Mouse (Mus musculus): Measurements from ENCODE around the gene Glis2. TPM values are rescaled to one million over a fixed set of nuclear protein-coding genes. Genes with fewer than 3 reads are reported as not detected.

The Glis2 gene
- polyA plus RNA-seq, 1 experiment = 19.5 TPM

DNA sequence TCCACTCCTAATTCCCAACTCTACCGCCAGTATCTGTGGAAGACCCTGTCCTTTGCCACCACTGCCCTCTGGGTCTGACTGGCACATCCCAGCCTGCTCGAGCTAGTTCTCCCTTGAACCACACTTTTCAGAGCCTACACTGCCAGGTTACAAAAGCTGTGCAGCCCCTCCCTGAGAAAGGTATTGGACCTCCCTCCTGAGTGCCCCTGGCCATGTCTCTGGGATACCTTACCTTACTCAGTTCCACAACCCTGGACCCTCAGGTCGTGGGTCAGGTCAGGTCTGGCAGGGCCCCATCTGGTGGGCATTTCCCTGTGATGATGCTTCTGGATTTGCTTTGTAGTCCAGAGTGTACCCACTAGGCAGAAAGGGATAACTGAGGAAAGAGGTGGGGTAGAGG is 5.1 kb downstream of the Glis2 start:
- no peak for DNase-seq
- 81% methylated on average over 3 of the region's 3 CpGs for WGBS
- Histone ChIP-seq H3K27ac (ENCODE audit: insufficient read depth, low read length) (no peak overlapping the region), H3K4me3 (replicated peaks; ENCODE audit: insufficient read depth, low read depth, low read length) (no peak overlapping the region), H3K4me1 (ENCODE audit: control insufficient read depth, insufficient read depth, low read length) (peaks cover 12% of the 10 kb centered on the region; the same call in 1 of the 2 replicates), H3K27me3 (ENCODE audit: control insufficient read depth, insufficient read depth, low read length) (no peaks in the 10 kb centered on the region)
- TF ChIP-seq POLR2A (IDR thresholded peaks at IDR 0.05; ENCODE audit: borderline replicate concordance, insufficient read depth, low read length) (no peak), CTCF (IDR thresholded peaks at IDR 0.05; ENCODE audit: borderline replicate concordance, insufficient read depth, low read depth, low read length) (no peak)

- Histone ChIP-seq H3K4me3 (replicated peaks; ENCODE audit: insufficient read depth, low read depth, low read length) (no peak overlapping the region), H3K27ac (ENCODE audit: insufficient read depth, low read length) (no peak overlapping the region), H3K4me1 (ENCODE audit: control insufficient read depth, insufficient read depth, low read length) (peaks cover 5% of the 10 kb centered on the region; the same call in 1 of the 2 replicates), H3K27me3 (ENCODE audit: control insufficient read depth, insufficient read depth, low read length) (no peaks in the 10 kb centered on the region)
- no peak for TF ChIP-seq POLR2A (IDR thresholded peaks at IDR 0.05; ENCODE audit: borderline replicate concordance, insufficient read depth, low read length)
- no peak for TF ChIP-seq CTCF (IDR thresholded peaks at IDR 0.05; ENCODE audit: borderline replicate concordance, insufficient read depth, low read depth, low read length)
- DNase-seq = no peak
- 84% methylated on average over 9 of the region's 9 CpGs for WGBS
Observed at GRCm38 (mm10) chr16:4600701-4601310, 6.3 kb downstream of the Glis2 start.

DNA sequence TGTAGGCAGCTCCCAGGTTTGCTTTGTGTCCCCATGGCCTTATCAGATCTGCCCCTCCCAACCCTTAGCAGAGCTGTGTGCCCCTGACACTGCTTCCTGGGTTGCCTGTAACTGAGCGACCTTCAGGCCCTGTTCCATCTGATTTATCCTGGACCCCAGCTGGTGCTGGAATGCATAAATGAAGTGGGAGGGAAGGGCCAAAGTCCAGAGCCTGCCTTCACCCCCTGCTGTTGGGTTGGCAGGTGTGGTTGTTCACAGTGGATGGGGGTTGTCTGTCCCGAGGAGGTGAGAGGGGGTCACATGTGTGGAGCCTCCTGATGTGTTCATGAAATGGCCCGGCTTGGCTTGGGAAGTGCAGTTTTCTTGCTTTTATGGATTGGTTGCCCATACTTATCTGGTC is 7.7 kb downstream of the Glis2 start:
- 34% methylated on average over 3 of the region's 3 CpGs for WGBS
- Histone ChIP-seq H3K4me3 (replicated peaks; ENCODE audit: insufficient read depth, low read depth, low read length) (no peak overlapping the region), H3K27ac (ENCODE audit: insufficient read depth, low read length) (no peak overlapping the region), H3K4me1 (ENCODE audit: control insufficient read depth, insufficient read depth, low read length) (peaks cover 5% of the 10 kb centered on the region), H3K27me3 (ENCODE audit: control insufficient read depth, insufficient read depth, low read length) (no peaks in the 10 kb centered on the region)
- no peak for TF ChIP-seq POLR2A (IDR thresholded peaks at IDR 0.05; ENCODE audit: borderline replicate concordance, insufficient read depth, low read length)
- TF ChIP-seq CTCF (IDR thresholded peaks at IDR 0.05; ENCODE audit: borderline replicate concordance, insufficient read depth, low read depth, low read length) = no peak
- no peak for DNase-seq

DNA sequence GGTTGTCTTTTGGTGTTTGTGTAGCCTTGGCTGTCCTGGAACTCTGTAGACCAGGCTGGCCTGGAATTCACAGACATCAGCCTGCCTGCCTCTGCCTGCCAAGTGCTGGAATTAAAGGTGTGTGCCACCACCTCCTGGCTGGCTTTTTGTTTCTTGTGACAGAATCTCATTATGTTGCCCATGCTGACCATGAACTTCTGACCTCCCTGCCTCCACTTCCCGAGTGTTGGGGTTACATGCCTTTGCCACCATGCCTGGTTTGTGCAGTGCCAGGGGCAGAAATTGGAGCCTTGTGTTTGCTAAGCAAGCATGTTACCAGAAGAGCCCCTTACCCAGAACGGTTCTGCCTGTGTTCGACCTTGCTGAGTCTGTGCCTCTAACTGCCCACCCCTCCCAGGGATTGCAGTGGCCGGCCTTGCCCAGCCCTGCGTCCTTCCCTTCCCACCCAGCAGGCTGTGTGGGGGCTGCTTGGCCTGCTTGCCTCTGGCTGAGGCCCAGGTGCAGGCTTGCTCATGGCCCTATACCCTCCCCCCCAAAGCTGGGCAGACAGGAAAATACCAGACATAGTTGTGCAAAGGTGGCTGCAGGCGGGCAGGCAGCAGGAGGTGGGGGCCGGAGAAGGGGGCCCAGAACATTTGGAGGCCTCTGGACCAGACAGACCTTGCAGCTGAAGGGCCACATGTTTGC is 8.4 kb downstream of the Glis2 start:
- TF ChIP-seq CTCF (IDR thresholded peaks at IDR 0.05; ENCODE audit: borderline replicate concordance, insufficient read depth, low read depth, low read length) (no peak), POLR2A (IDR thresholded peaks at IDR 0.05; ENCODE audit: borderline replicate concordance, insufficient read depth, low read length) (no peak)
- Histone ChIP-seq H3K27ac (ENCODE audit: insufficient read depth, low read length) (no peak overlapping the region), H3K27me3 (ENCODE audit: control insufficient read depth, insufficient read depth, low read length) (no peaks in the 10 kb centered on the region), H3K4me3 (replicated peaks; ENCODE audit: insufficient read depth, low read depth, low read length) (no peak overlapping the region), H3K4me1 (ENCODE audit: control insufficient read depth, insufficient read depth, low read length) (peaks cover 5% of the 10 kb centered on the region)
- 47% methylated on average over 7 of the region's 7 CpGs for WGBS
- DNase-seq = no peak

GRCm38 (mm10) chr16:4603453-4603837 is 8.9 kb downstream of the Glis2 start:
- no peak overlapping the region for H3K27ac ChIP-seq (ENCODE audit: insufficient read depth, low read length)
- no peak for TF ChIP-seq POLR2A (IDR thresholded peaks at IDR 0.05; ENCODE audit: borderline replicate concordance, insufficient read depth, low read length)
- no peak for TF ChIP-seq CTCF (IDR thresholded peaks at IDR 0.05; ENCODE audit: borderline replicate concordance, insufficient read depth, low read depth, low read length)
- peaks cover 5% of the 10 kb centered on the region for H3K4me1 ChIP-seq (ENCODE audit: control insufficient read depth, insufficient read depth, low read length)
- WGBS = 64% methylated on average over 1 of the region's 1 CpGs
- no peaks in the 10 kb centered on the region for H3K27me3 ChIP-seq (ENCODE audit: control insufficient read depth, insufficient read depth, low read length)
- no peak overlapping the region for H3K4me3 ChIP-seq (replicated peaks; ENCODE audit: insufficient read depth, low read depth, low read length)
- DNase-seq = no peak

DNA sequence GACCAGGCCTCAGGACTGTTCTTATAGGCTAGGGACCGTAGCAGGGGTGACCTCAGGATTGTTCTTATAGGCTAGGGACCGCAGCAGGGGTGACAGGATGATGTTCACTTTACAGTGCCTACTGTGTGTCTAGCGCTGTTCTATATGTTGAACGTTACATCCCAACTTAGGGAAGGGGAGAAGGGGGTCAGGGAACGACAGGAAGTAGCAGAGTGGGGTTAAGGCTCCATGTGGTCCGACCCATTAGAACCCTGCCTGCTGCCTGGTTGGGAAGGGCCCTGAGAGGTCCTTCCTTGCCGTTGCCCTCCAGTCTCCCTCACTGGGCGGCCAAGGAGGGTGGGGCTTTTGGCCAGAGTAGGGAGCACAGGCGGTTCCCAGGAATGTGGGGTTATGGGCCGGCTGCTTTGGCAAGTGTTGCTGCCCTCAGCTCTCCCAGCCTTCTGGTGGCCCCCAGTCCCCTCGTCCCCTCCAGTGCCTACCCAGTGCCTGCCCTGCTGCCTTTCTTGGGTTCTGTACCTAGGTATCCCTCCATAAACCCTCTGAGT is 9.9 kb downstream of the Glis2 start:
- WGBS = 73% methylated on average over 11 of the region's 11 CpGs
- no peak for TF ChIP-seq POLR2A (IDR thresholded peaks at IDR 0.05; ENCODE audit: borderline replicate concordance, insufficient read depth, low read length)
- no peak for TF ChIP-seq CTCF (IDR thresholded peaks at IDR 0.05; ENCODE audit: borderline replicate concordance, insufficient read depth, low read depth, low read length)
- Histone ChIP-seq H3K27ac (ENCODE audit: insufficient read depth, low read length) (no peak overlapping the region), H3K4me1 (ENCODE audit: control insufficient read depth, insufficient read depth, low read length) (peaks cover 5% of the 10 kb centered on the region), H3K4me3 (replicated peaks; ENCODE audit: insufficient read depth, low read depth, low read length) (no peak overlapping the region), H3K27me3 (ENCODE audit: control insufficient read depth, insufficient read depth, low read length) (no peaks in the 10 kb centered on the region)
- DNase-seq = no peak

DNA sequence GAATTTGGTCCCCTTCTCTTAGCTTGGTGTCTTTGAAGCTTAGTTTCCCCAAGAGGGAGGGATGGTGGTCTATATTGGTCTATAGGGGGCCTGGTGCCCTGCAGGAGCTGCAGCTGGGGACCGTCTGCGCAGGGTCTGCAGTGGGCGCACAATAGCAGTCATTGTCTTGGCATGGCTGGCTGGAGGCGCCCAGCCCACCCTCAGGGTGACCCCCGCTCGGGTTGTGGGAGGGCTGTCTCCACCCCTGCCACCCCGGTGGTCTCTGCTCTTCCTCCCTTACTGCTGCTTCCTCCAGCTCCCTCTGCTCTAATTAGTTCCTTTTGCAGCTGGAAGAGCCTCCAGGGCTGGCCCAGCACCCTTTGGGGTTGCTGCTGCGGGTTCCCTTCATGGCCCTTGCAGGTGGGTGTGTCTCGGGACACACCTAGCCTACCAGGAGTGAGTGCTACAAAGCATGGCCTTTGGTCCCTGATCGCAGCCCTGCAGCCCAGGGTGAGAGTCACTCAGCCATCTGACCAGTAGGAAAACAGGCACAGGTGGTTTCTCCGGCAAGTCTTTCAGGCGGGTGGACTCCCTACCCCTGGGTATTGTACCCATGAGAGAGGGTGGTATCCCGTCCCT is 11.1 kb downstream of the Glis2 start:
- 68% methylated on average over 13 of the region's 13 CpGs for WGBS
- TF ChIP-seq CTCF (IDR thresholded peaks at IDR 0.05; ENCODE audit: borderline replicate concordance, insufficient read depth, low read depth, low read length) (no peak), POLR2A (IDR thresholded peaks at IDR 0.05; ENCODE audit: borderline replicate concordance, insufficient read depth, low read length) (no peak)

More for the DNA sequence above, 11.1 kb downstream of the Glis2 start:
- no peaks in the 10 kb centered on the region for H3K27me3 ChIP-seq (ENCODE audit: control insufficient read depth, insufficient read depth, low read length)
- H3K4me1 ChIP-seq (ENCODE audit: control insufficient read depth, insufficient read depth, low read length) = peaks cover 5% of the 10 kb centered on the region
- H3K4me3 ChIP-seq (replicated peaks; ENCODE audit: insufficient read depth, low read depth, low read length) = no peak overlapping the region
- no peak for DNase-seq
- H3K27ac ChIP-seq (ENCODE audit: insufficient read depth, low read length) = no peak overlapping the region
